Mouse (Mus musculus): ENCODE measurements around the gene Blvra.

The Blvra gene

GRCm38 (mm10) chr2:127136979-127137378, 66.5 kb downstream of the Blvra start:
- DNase-seq (ENCODE audit: low spot score): peak; percentile 84

GRCm38 (mm10) chr2:127137838-127138420, 67.5 kb downstream of the Blvra start:
- DNase-seq (ENCODE audit: low spot score): no peak

DNA sequence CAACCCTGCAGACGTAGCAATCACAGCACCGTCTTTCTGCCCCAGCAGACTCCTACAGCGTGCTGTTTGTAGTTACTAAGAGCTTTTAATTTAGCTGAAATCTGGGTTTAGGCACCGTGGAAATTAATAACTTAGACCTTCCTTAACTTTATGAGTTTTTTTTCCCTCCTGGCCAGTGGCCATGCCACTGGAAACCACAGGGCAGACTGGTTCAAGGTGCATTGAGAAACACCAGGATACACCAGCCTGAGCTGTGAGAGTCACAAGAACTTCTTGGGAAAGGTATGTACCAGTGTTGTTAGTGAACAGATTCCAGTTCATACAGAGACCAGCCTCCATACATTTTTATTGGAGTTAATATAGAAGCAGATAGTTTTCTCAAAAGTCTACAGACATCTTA, 68.0 kb downstream of the Blvra start:
- peak; percentile 11 for DNase-seq (ENCODE audit: low spot score)

DNA sequence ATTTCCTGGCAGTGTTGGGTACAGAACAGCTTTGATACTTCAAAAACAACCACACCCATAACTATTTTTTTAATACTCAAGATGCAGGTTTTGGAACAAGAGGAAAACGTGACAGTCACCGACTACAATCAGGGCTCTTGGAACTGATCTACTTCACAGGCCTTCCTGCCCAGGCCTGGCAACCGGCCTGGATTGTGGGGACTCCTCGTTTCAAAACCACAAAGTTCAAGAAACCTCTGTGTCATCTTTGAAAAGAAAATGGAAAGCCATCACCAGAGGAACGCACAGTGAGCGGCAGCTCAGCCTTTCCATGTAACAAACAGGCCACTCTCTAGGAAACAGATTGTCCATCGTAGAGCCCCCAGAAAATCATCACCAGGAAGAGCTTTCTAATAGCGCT, 68.6 kb downstream of the Blvra start:
- DNase-seq (ENCODE audit: low spot score): no peak

GRCm38 (mm10) chr2:127139605-127140004, 69.1 kb downstream of the Blvra start:
- DNase-seq (ENCODE audit: low spot score): no peak

GRCm38 (mm10) chr2:127140011-127140410, 69.5 kb downstream of the Blvra start:
- DNase-seq (ENCODE audit: low spot score): no peak

DNA sequence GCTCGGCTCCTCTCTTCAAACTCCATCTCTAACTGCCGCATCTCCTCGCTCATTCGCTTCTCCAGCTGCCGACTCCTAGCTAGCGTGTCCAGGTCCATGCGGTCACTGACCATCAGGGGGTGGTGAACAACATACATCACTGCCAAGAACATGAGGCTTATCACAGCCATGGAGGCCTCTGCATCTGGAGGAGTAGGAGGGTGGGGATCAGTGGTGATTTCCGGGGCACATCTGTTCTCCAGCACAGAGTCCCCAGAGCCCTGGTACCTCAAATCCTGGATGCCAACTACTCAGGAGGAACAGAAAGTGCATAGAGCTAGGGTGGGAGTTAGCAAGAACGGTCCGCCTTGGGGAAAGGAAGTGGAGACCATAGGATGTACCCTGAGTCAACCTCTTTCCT, 71.6 kb downstream of the Blvra start:
- no peak for DNase-seq (ENCODE audit: low spot score)

GRCm38 (mm10) chr2:127142577-127143157, 72.2 kb downstream of the Blvra start:
- no peak for DNase-seq (ENCODE audit: low spot score)

GRCm38 (mm10) chr2:127143158-127144063, 72.9 kb downstream of the Blvra start, which contains the start of gene Itpripl1:
TSS of gene Itpripl1 (minus strand) at chr2:127143442.
- peak; percentile 61 for DNase-seq (ENCODE audit: low spot score)

GRCm38 (mm10) chr2:127145699-127146098, 75.2 kb downstream of the Blvra start:
- no peak for DNase-seq (ENCODE audit: low spot score)

Data from MN1 (cell line).